Mouse (Mus musculus): ENCODE measurements around the gene Rad51d. TPM values are rescaled to one million over a fixed set of nuclear protein-coding genes. Genes with fewer than 3 reads are reported as not detected.

The Rad51d gene
- total RNA-seq, 1 experiment = 9.1 TPM

GRCm38 (mm10) chr11:82831008-82831893 lies 59.2 kb downstream of the Rad51d start:
- in situ Hi-C loops (cut with MboI; ENCODE audit: low sequenced_read_pairs in 2 of 2, unreplicated experiment in 2 of 2) = no loop called here
- no peak overlapping the region for H3K4me3 ChIP-seq (ENCODE audit: insufficient read depth in 1 of 2, low read depth in 1 of 2, low read length in 2 of 2, poor library complexity in 1 of 2, severe bottlenecking in 1 of 2)
- H3K36me3 ChIP-seq (ENCODE audit: control insufficient read depth, insufficient read depth, low read length, poor library complexity, severe bottlenecking) = no peaks in the 10 kb centered on the region; the same call in 1 of the 2 replicates
- H3K9ac ChIP-seq (ENCODE audit: insufficient read depth, low read depth, low read length, poor library complexity, severe bottlenecking) = no peak overlapping the region
- H3K4me1 ChIP-seq (ENCODE audit: control insufficient read depth in 2 of 2, insufficient read depth in 2 of 2, low read length in 2 of 2, poor library complexity in 1 of 2) = peaks cover 2 to 21% of the 10 kb centered on the region in 2 experiments; a peak in 2 of 4 replicates
- no peak for DNase-seq (ENCODE audit: low read depth, low spot score)
- H3K27ac ChIP-seq (ENCODE audit: insufficient read depth, low read depth, low read length, poor library complexity, severe bottlenecking) = no peak overlapping the region
- TF ChIP-seq MAFK (IDR thresholded peaks at IDR 0.05; ENCODE audit: insufficient read depth, low read depth, low read length) (no peak), CHD2 (IDR thresholded peaks at IDR 0.05; ENCODE audit: low read depth, low read length) (no peak), HCFC1 (IDR thresholded peaks at IDR 0.05; ENCODE audit: borderline replicate concordance, insufficient read depth, low read length) (no peak)
- no peaks in the 10 kb centered on the region for H3K9me3 ChIP-seq (ENCODE audit: control insufficient read depth, insufficient read depth, low read depth, low read length)

DNA sequence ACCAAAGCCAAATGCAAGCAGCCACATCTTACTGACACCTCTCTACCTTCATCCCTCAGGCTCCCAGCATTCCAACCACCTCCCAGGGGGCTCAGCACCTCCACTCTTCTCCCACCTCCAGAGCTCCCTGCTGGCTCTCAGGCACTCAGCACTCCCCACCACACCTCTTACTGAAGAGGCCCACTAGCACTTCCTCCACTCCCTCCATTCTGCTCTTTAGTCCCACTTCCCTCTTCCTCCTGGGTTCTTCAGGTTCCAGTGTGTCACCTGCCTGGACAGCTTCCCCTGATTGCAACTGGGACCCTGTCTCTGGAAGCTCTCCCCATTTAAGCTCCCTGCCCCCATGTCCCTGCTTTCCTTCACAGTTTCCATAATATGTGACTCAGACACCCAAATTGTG lies 63.6 kb downstream of the Rad51d start:
- no peaks in the 10 kb centered on the region for H3K9me3 ChIP-seq (ENCODE audit: control insufficient read depth, insufficient read depth, low read depth, low read length)
- in situ Hi-C loops (cut with MboI; ENCODE audit: low sequenced_read_pairs in 2 of 2, unreplicated experiment in 2 of 2) = no loop called here
- H3K4me1 ChIP-seq (ENCODE audit: control insufficient read depth in 2 of 2, insufficient read depth in 2 of 2, low read length in 2 of 2, poor library complexity in 1 of 2) = peaks cover 2 to 20% of the 10 kb centered on the region in 2 experiments; a peak in 3 of 4 replicates
- H3K27ac ChIP-seq (ENCODE audit: insufficient read depth, low read depth, low read length, poor library complexity, severe bottlenecking) = peak overlapping the region; percentile 66
- no peaks in the 10 kb centered on the region for H3K36me3 ChIP-seq (ENCODE audit: control insufficient read depth, insufficient read depth, low read length, poor library complexity, severe bottlenecking)
- TF ChIP-seq HCFC1 (IDR thresholded peaks at IDR 0.05; ENCODE audit: borderline replicate concordance, insufficient read depth, low read length) = no peak
- TF ChIP-seq MAFK (IDR thresholded peaks at IDR 0.05; ENCODE audit: insufficient read depth, low read depth, low read length) = no peak
- TF ChIP-seq CHD2 (IDR thresholded peaks at IDR 0.05; ENCODE audit: low read depth, low read length) = no peak
- TF ChIP-seq ZNF384 (IDR thresholded peaks at IDR 0.05; ENCODE audit: low read depth, low read length) = no peak
- no peak for TF ChIP-seq ZC3H11A (IDR thresholded peaks at IDR 0.05; ENCODE audit: borderline replicate concordance, low read depth, low read length)
- H3K9ac ChIP-seq (ENCODE audit: insufficient read depth, low read depth, low read length, poor library complexity, severe bottlenecking) = peak overlapping the region; percentile 38; the same call in 1 of the 2 replicates
- no peak overlapping the region; a peak in 1 of 4 replicates for H3K4me3 ChIP-seq (ENCODE audit: insufficient read depth in 1 of 2, low read depth in 1 of 2, low read length in 2 of 2, poor library complexity in 1 of 2, severe bottlenecking in 1 of 2)
- DNase-seq (ENCODE audit: low read depth, low spot score) = no peak

Other genes starting within 250 kb of the Rad51d start
- 0.63 and 0.98 TPM in 2 replicates for gene Cct6b, start 126.3 kb downstream of the Rad51d start, total RNA-seq (2012; rRNA removed)
- 24.6 and 34.8 TPM in 2 replicates for gene Zfp830, start 126.3 kb downstream of the Rad51d start, total RNA-seq (2012; rRNA removed)
- gene Lig3, start 109.5 kb downstream of the Rad51d start, total RNA-seq (2012; rRNA removed) = 66.5 and 79.1 TPM in 2 replicates
- gene Rffl, start 19.4 kb downstream of the Rad51d start, total RNA-seq (2012; rRNA removed) = 6.5 and 9.0 TPM in 2 replicates
- 0.16 TPM in 1 of 2 replicates, not detected in the other for gene Fndc8, start 1.5 kb upstream of the Rad51d start, total RNA-seq (2012; rRNA removed)
- 61.5 and 97.9 TPM in 2 replicates for gene Nle1, start 17.8 kb upstream of the Rad51d start, total RNA-seq (2012; rRNA removed)
- gene Unc45b, start 19.9 kb upstream of the Rad51d start, total RNA-seq (2012; rRNA removed) = 2.3 and 3.6 TPM in 2 replicates
- gene Slfn5, start 60.7 kb upstream of the Rad51d start, total RNA-seq (2012; rRNA removed) = 9.4 and 12.1 TPM in 2 replicates
- gene Slfn9, start 101.2 kb upstream of the Rad51d start, total RNA-seq (2012; rRNA removed) = 10.9 and 12.3 TPM in 2 replicates
- gene Slfn8, start 130.2 kb upstream of the Rad51d start, total RNA-seq (2012; rRNA removed) = 2.3 and 2.4 TPM in 2 replicates
- 0.26 and 2.0 TPM in 2 replicates for gene Slfn2, start 174.5 kb upstream of the Rad51d start, total RNA-seq (2012; rRNA removed)
- gene Slfn1, start 226.2 kb upstream of the Rad51d start, total RNA-seq (2012; rRNA removed) = not detected in 2 replicates

Data from ES-E14 (cell line).